Mouse (Mus musculus) bone marrow macrophage, adult 2 months (primary cell): ENCODE data around the gene Cdk5rap1.

Experiments used
- CTCF ChIP-seq: IDR thresholded peaks from 2 replicates; pipeline ENCODE4 v1.5.1; 2012; ENCODE audit warnings: low read depth, mild to moderate bottlenecking, low read length, moderate library complexity
- POLR2A ChIP-seq: IDR thresholded peaks from 2 replicates; pipeline ENCODE4 v1.6.1; 2012; ENCODE audit warnings: mild to moderate bottlenecking, low read depth, low read length, borderline replicate concordance

DNA sequence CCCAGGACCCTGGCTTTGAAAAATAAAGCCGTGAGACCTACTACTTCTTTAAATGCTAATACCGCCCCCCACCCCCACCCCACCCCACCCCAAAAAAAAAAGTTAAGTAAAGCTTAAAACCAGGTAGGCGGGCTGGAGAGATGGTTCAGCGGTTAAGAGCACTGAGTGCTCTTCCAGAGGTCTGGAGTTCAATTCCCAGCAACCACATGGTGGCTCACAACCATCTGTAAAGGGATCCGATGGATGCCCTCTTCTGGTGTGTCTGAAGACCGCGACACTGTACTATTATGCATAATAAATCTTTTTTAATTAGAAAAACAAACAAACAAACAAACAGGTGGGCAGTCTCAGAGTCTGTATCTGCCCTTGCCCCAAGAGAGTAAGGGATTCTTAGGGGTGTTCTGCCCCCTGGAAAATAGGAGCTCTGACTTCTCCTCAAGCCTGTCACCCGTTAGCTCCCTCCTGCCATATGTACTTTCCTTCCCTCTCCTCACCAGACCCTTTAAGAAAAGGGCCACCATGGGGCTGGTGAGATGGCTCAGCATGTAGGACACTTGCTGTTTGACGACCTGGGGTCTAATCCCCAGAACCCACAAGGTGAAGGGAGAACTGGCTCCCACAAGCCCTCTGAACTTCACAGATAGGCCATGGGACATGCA, at the start of gene Cdk5rap1:
- TF ChIP-seq POLR2A, result no peak
- TF ChIP-seq CTCF, result no peak
